Mouse (Mus musculus): ENCODE measurements around the gene Gm8108. TPM values are rescaled to one million over a fixed set of nuclear protein-coding genes. Genes with fewer than 3 reads are reported as not detected.
A peak's percentile ranks its signal among the peaks of the same experiment; 100 is the strongest.
"Not testable (repeated sequence)": the region's sequence is repeated elsewhere in the genome, so short reads cannot be mapped to it uniquely, and the experiment has no call there.

Gene Gm8108
- polyA plus RNA-seq (2014; fragmentation: Nextera tagmentation; extraction: Ambion mirVana): 1.4 TPM in 1 of 2 replicates, not detected in the other

DNA sequence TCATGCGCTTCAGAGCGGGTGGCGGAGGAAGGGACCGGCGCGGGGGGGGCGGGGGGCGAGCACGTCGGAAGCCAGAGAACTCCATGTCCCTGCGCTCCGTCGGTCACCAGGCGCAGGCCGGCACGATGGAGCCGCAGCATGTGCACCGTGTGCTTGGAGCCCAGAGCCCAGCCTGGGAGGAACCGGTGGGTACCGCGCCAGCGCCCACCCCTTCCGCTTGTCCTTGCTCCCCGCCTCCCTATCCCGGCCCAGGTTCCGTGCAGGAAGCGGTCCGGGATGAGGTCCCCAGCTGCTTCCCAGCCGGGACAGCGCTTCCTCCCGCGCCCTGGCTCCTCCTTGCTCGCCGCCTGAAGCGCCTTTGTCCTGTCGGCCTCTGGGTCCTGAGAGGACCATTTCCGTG lies at the start of gene Gm8108:
TSS of gene Gm8108 (plus strand) at position 101 of the 400 bp plus-strand sequence.
- 3% methylated on average over 27 of the region's 37 CpGs for WGBS
- Histone ChIP-seq H3K4me2 (ENCODE audit: low read depth, low read length) (peak within 1 kb of the TSS; percentile 55), H3K9ac (replicated peaks; ENCODE audit: low read length) (peak within 1 kb of the TSS; percentile 34), H3K4me3 (ENCODE audit: low read depth, low read length) (peak within 1 kb of the TSS; percentile 35)
- H3K9me3 ChIP-seq (replicated peaks; ENCODE audit: control insufficient read depth, low read length); ATAC-seq (replicated peaks; ENCODE audit: insufficient number of reproducible peaks, low FRiP score, low TSS enrichment, low read depth); H3K27ac ChIP-seq (replicated peaks; ENCODE audit: low read depth, low read length); H3K27me3 ChIP-seq (ENCODE audit: control insufficient read depth, insufficient read depth, low read length); H3K4me1 ChIP-seq (ENCODE audit: control insufficient read depth, insufficient read depth, low read length); H3K36me3 ChIP-seq (replicated peaks; ENCODE audit: control insufficient read depth, insufficient read depth, low read depth, low read length): not testable (repeated sequence)
- DNase-seq (ENCODE audit: low spot score): peak; percentile 2

DNA sequence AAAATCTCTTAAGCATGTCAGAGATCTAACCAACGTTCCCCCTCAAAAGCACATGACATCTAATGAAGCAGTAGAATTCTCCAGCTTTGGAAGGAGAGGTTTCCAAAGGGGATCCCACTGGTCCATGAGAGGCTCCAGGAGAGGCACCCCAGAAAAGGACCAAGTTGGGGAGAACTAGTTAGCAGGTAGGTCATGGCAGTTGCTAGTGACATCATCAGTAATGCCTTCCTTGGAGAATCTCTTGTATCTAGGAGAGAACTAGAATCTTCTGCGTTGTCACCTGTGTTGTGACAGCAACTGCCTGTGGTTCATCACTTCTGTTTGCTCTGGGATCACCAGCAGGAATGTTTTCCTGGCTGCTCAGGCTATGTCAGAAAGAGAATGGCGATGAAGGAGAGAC lies 26.5 kb upstream of the Gm8108 start, which contains the start of gene Gm3115:
TSS of gene Gm3115 (plus strand) at position 301 of the 400 bp plus-strand sequence.
- H3K9me3 ChIP-seq (replicated peaks; ENCODE audit: control insufficient read depth, low read length); H3K4me1 ChIP-seq (ENCODE audit: control insufficient read depth, insufficient read depth, low read length); DNase-seq (ENCODE audit: low spot score); H3K4me2 ChIP-seq (ENCODE audit: low read depth, low read length); H3K27me3 ChIP-seq (ENCODE audit: control insufficient read depth, insufficient read depth, low read length); H3K4me3 ChIP-seq (ENCODE audit: low read depth, low read length); ATAC-seq (replicated peaks; ENCODE audit: insufficient number of reproducible peaks, low FRiP score, low TSS enrichment, low read depth); H3K9ac ChIP-seq (replicated peaks; ENCODE audit: low read length); H3K36me3 ChIP-seq (replicated peaks; ENCODE audit: control insufficient read depth, insufficient read depth, low read depth, low read length); H3K27ac ChIP-seq (replicated peaks; ENCODE audit: low read depth, low read length): not testable (repeated sequence)
- 49% methylated on average over 2 of the region's 3 CpGs for WGBS

DNA sequence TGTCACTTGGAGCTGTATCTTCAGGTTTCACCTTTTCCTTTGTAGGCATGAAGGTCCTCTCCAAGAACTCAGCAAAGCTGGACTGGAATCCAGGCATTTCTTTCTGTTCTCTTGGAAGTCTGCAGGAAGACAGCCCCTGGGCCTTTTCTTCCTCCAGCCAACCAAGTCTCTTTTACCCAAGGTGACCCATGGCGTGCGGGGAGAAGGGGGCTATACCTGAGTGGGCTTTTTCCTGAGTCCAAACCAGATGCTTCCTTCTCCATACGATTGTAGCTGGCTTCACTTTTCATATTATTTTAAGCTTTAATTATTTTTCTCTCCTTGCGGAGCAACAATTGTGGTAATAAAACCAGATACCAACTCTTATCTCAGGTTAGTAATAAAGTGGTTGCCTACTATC lies 31.3 kb downstream of the Gm8108 start:
- ATAC-seq (replicated peaks; ENCODE audit: insufficient number of reproducible peaks, low FRiP score, low TSS enrichment, low read depth); H3K4me1 ChIP-seq (ENCODE audit: control insufficient read depth, insufficient read depth, low read length); H3K4me2 ChIP-seq (ENCODE audit: low read depth, low read length); H3K9ac ChIP-seq (replicated peaks; ENCODE audit: low read length); H3K36me3 ChIP-seq (replicated peaks; ENCODE audit: control insufficient read depth, insufficient read depth, low read depth, low read length); DNase-seq (ENCODE audit: low spot score); H3K27me3 ChIP-seq (ENCODE audit: control insufficient read depth, insufficient read depth, low read length); H3K9me3 ChIP-seq (replicated peaks; ENCODE audit: control insufficient read depth, low read length); H3K27ac ChIP-seq (replicated peaks; ENCODE audit: low read depth, low read length); H3K4me3 ChIP-seq (ENCODE audit: low read depth, low read length): not testable (repeated sequence)
- 71% methylated on average over 4 of the region's 4 CpGs for WGBS

DNA sequence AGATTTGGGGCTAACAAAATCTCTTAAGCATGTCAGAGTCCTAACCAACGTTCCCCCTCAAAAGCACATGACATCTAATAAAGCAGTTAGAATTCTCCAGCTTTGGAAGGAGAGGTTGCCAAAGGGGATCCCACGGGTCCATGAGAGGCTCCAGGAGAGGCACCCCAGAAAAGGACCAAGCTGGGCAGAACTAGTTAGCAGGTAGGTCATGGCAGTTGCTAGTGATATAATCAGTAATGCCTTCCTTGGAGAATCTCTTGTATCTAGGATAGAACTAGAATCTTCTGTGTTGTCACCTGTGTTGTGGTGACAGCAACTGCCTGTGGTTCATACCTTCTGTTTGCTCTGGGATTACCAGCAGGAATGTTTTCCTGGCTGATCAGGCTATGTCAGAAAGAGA lies 54.4 kb downstream of the Gm8108 start, which contains the start of gene Gm3127:
TSS of gene Gm3127 (plus strand) at position 301 of the 400 bp plus-strand sequence.
- H3K9ac ChIP-seq (replicated peaks; ENCODE audit: low read length); H3K27me3 ChIP-seq (ENCODE audit: control insufficient read depth, insufficient read depth, low read length); DNase-seq (ENCODE audit: low spot score); H3K27ac ChIP-seq (replicated peaks; ENCODE audit: low read depth, low read length); H3K36me3 ChIP-seq (replicated peaks; ENCODE audit: control insufficient read depth, insufficient read depth, low read depth, low read length); ATAC-seq (replicated peaks; ENCODE audit: insufficient number of reproducible peaks, low FRiP score, low TSS enrichment, low read depth); H3K4me2 ChIP-seq (ENCODE audit: low read depth, low read length); H3K4me3 ChIP-seq (ENCODE audit: low read depth, low read length); H3K9me3 ChIP-seq (replicated peaks; ENCODE audit: control insufficient read depth, low read length); H3K4me1 ChIP-seq (ENCODE audit: control insufficient read depth, insufficient read depth, low read length): not testable (repeated sequence)
- WGBS: no CpG with 5 or more reads among the region's 2 CpGs

DNA sequence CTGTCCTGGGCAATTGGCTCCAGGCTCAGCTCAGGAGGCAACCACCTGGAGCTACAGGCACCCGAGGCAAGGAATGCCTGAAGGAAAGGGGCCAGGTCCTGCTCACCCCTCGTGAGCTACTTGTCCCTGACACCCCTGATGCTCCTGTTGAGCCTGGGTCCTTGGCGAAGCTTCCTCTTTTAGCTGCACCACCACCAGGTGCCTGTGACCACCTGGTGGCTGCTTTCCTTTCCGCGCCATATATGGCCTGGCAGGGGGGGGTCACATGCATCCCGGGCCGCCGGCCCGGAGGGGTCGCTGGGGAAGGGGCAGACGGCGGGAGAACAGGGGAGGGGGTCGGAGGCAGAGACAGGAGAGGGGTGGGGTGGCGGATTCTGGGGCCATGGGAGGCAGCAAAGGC lies 71.7 kb downstream of the Gm8108 start:
- DNase-seq (ENCODE audit: low spot score): peak; percentile 1
- not testable (repeated sequence) for H3K27ac ChIP-seq (replicated peaks; ENCODE audit: low read depth, low read length); H3K36me3 ChIP-seq (replicated peaks; ENCODE audit: control insufficient read depth, insufficient read depth, low read depth, low read length); H3K9me3 ChIP-seq (replicated peaks; ENCODE audit: control insufficient read depth, low read length); H3K27me3 ChIP-seq (ENCODE audit: control insufficient read depth, insufficient read depth, low read length); H3K4me1 ChIP-seq (ENCODE audit: control insufficient read depth, insufficient read depth, low read length); ATAC-seq (replicated peaks; ENCODE audit: insufficient number of reproducible peaks, low FRiP score, low TSS enrichment, low read depth)
- Histone ChIP-seq H3K4me2 (ENCODE audit: low read depth, low read length) (peak overlapping the region; percentile 61), H3K4me3 (ENCODE audit: low read depth, low read length) (peak overlapping the region; percentile 29), H3K9ac (replicated peaks; ENCODE audit: low read length) (peak overlapping the region; percentile 32)
- 10% methylated on average over 11 of the region's 14 CpGs for WGBS

Other genes starting within 250 kb of the Gm8108 start
- gene Gm2916, start 226.4 kb upstream of the Gm8108 start, polyA plus RNA-seq (2014; fragmentation: Nextera tagmentation; extraction: Ambion mirVana): 0.33 TPM in 1 of 2 replicates, not detected in the other
- not detected in 2 replicates for gene Gm3029, start 178.8 kb upstream of the Gm8108 start, polyA plus RNA-seq (2014; fragmentation: Nextera tagmentation; extraction: Ambion mirVana)
- 0.17 TPM in 1 of 2 replicates, not detected in the other for gene Gm3095, start 147.0 kb upstream of the Gm8108 start, polyA plus RNA-seq (2014; fragmentation: Nextera tagmentation; extraction: Ambion mirVana)
- not detected in 2 replicates for gene Gm3099, start 112.1 kb upstream of the Gm8108 start, polyA plus RNA-seq (2014; fragmentation: Nextera tagmentation; extraction: Ambion mirVana)
- gene Gm5796, start 86.6 kb upstream of the Gm8108 start, polyA plus RNA-seq (2014; fragmentation: Nextera tagmentation; extraction: Ambion mirVana): 0.52 and 0.64 TPM in 2 replicates
- gene Gm3115, start 26.4 kb upstream of the Gm8108 start, polyA plus RNA-seq (2014; fragmentation: Nextera tagmentation; extraction: Ambion mirVana): not detected in 2 replicates
- not detected in 2 replicates for gene Gm3127, start 54.5 kb downstream of the Gm8108 start, polyA plus RNA-seq (2014; fragmentation: Nextera tagmentation; extraction: Ambion mirVana)
- gene Gm2974, start 72.0 kb downstream of the Gm8108 start, polyA plus RNA-seq (2014; fragmentation: Nextera tagmentation; extraction: Ambion mirVana): 1.8 and 1.9 TPM in 2 replicates
- not detected in 2 replicates for gene Gm3138, start 139.1 kb downstream of the Gm8108 start, polyA plus RNA-seq (2014; fragmentation: Nextera tagmentation; extraction: Ambion mirVana)
- gene Gm3149, start 206.8 kb downstream of the Gm8108 start, polyA plus RNA-seq (2014; fragmentation: Nextera tagmentation; extraction: Ambion mirVana): not detected in 2 replicates
- 0.74 and 1.3 TPM in 2 replicates for gene 2610042L04Rik, start 224.2 kb downstream of the Gm8108 start, polyA plus RNA-seq (2014; fragmentation: Nextera tagmentation; extraction: Ambion mirVana)